Mouse (Mus musculus): ENCODE results near the gene Zfp691.

DNA sequence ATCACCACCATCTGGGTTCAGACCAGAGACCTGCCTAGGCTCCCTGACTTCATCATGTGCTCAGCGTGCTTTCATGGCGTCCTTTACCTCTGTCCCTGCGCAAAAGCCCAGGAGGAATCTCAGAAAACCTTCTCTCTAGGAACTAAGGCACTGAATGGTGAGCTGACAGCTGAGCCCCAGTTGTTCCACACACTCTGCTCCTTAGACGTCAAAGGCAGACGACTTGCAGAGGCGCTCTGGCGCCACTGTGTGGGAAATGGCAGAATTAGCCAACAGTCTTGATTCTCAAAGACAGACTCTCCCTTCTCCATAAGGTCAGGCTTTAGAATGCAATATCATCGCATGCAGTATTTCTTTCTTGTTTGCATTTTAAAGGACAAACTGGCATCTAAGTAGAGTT lies 30.7 kb upstream of the Zfp691 start:
- TF ChIP-seq GATA1 (IDR thresholded peaks at IDR 0.05; ENCODE audit: low read length): no peak
- no peak for TF ChIP-seq TAL1 (IDR thresholded peaks at IDR 0.05; ENCODE audit: low read length)
